Comparison of ENCODE assay signal across 7 mouse cellular contexts in genomic region chrX:38635638-38635931, GRCm38 (mm10). TPM values are rescaled to one million over a fixed set of nuclear protein-coding genes. Genes with fewer than 3 reads are reported as not detected.
DNase-seq lines count a peak whose midpoint lies in the region; ATAC-seq and TF ChIP-seq lines count a peak whose summit lies in the region.

No protein-coding gene starts in this region.

- H3K36me3 ChIP-seq in liver, adult 2 months (ENCODE audit: control insufficient read depth, insufficient read depth, low read length): peaks cover 4% of the 10 kb centered on the region; the same call in 1 of the 2 replicates
- no peaks in the 10 kb centered on the region for H3K36me3 ChIP-seq in limb, embryonic 11.5 days (ENCODE audit: control insufficient read depth, insufficient read depth, low read length)
- H3K36me3 ChIP-seq in neural tube, embryonic 15.5 days: 0 out of 2 replicates have a peak, but pooled peaks cover 2% of the 10 kb centered on the region

- no peaks in the 10 kb centered on the region for H3K27me3 ChIP-seq in liver, adult 2 months (ENCODE audit: control insufficient read depth, insufficient read depth, low read length)
- no peaks in the 10 kb centered on the region for H3K27me3 ChIP-seq in limb, embryonic 11.5 days (ENCODE audit: control insufficient read depth, insufficient read depth, low read length)
- H3K27me3 ChIP-seq in neural tube, embryonic 15.5 days (replicated peaks): no peaks in the 10 kb centered on the region

- peak overlapping the region; percentile 68; the same call in 1 of the 2 replicates for H3K4me3 ChIP-seq in liver, adult 2 months (ENCODE audit: insufficient read depth, low read depth, low read length)
- H3K4me3 ChIP-seq in limb, embryonic 11.5 days (ENCODE audit: low read depth, low read length): no peak overlapping the region
- H3K4me3 ChIP-seq in neural tube, embryonic 15.5 days (replicated peaks): peak overlapping the region; percentile 52

- peaks cover 2% of the 10 kb centered on the region; the same call in 1 of the 2 replicates for H3K4me1 ChIP-seq in liver, adult 2 months (ENCODE audit: control insufficient read depth, insufficient read depth, low read length)
- no peaks in the 10 kb centered on the region for H3K4me1 ChIP-seq in limb, embryonic 11.5 days (ENCODE audit: control insufficient read depth, insufficient read depth, low read length)
- H3K4me1 ChIP-seq in neural tube, embryonic 15.5 days: peaks cover 7% of the 10 kb centered on the region; the same call in 1 of the 2 replicates

- H3K9me3 ChIP-seq in limb, embryonic 11.5 days (ENCODE audit: control insufficient read depth, low read length): no peaks in the 10 kb centered on the region
- no peaks in the 10 kb centered on the region for H3K9me3 ChIP-seq in neural tube, embryonic 15.5 days (replicated peaks)

- H3K79me2 ChIP-seq in liver, adult 2 months (ENCODE audit: control insufficient read depth, insufficient read depth, low read length): peaks cover 2% of the 10 kb centered on the region; the same call in 1 of the 2 replicates

- peak overlapping the region; percentile 74 for H3K27ac ChIP-seq in liver, adult 2 months (replicated peaks; ENCODE audit: insufficient read depth, low read depth, low read length)
- no peak overlapping the region for H3K27ac ChIP-seq in limb, embryonic 11.5 days (replicated peaks; ENCODE audit: low read depth, low read length)
- peak overlapping the region; percentile 77 for H3K27ac ChIP-seq in neural tube, embryonic 15.5 days (replicated peaks)

- peak; percentile 28 for ATAC-seq in erythroid progenitor cell, adult 5-6 weeks (replicated peaks; ENCODE audit: low FRiP score, poor library complexity, severe bottlenecking)
- no peak; the same call in 1 of the 2 replicates for ATAC-seq in limb, embryonic 11.5 days (ENCODE audit: insufficient number of reproducible peaks, low FRiP score, low TSS enrichment, low read depth)
- ATAC-seq in neural tube, embryonic 15.5 days (ENCODE audit: low FRiP score): no peak

- no peak for TF ChIP-seq CTCF in liver, adult 2 months (IDR thresholded peaks at IDR 0.05; ENCODE audit: low read depth, low read length)

- no peak for TF ChIP-seq POLR2A in liver, adult 2 months (IDR thresholded peaks at IDR 0.05; ENCODE audit: extremely low read depth, insufficient read depth, low read length)

- peak overlapping the region; percentile 40; the same call in 1 of the 2 replicates for H3K4me2 ChIP-seq in limb, embryonic 11.5 days (ENCODE audit: low read depth, severe bottlenecking)
- peak overlapping the region; percentile 54 for H3K4me2 ChIP-seq in neural tube, embryonic 15.5 days

- peak; percentile 79 for DNase-seq in liver, adult 2 months (ENCODE audit: extremely low read depth, low read depth, low spot score)
- no peak for DNase-seq in liver
- no peak for DNase-seq in limb, embryonic 11.5 days (ENCODE audit: low spot score)
- DNase-seq in adrenal gland, adult (ENCODE audit: inconsistent age in 2 of 2, low spot score in 1 of 2): no peak
- no peak for DNase-seq in urinary bladder, postnatal 25 days (ENCODE audit: low spot score)

- no peak overlapping the region for H3K9ac ChIP-seq in liver, adult 2 months (ENCODE audit: low read depth, low read length)
- no peak overlapping the region for H3K9ac ChIP-seq in limb, embryonic 11.5 days (ENCODE audit: low read length)
- H3K9ac ChIP-seq in neural tube, embryonic 15.5 days (replicated peaks): peak overlapping the region; percentile 36; the same call in 1 of the 2 replicates

RNA-seq across cellular contexts. Expression of gene C1galt1c1, which starts 0.7 kb away (rescaled TPM):
- 33.7 and 35.4 TPM in 2 replicates for total RNA-seq in liver, adult 2 months (2014; rRNA removed)
- 4.3 and 5.1 TPM in 2 replicates for polyA plus RNA-seq in liver, adult 2 months (2012; rRNA removed)
- total RNA-seq in erythroid progenitor cell, adult 5-6 weeks (2015; ENCODE audit: low replicate concordance): 24.7 and 32.4 TPM in 2 replicates
- 13.0 and 18.3 TPM in 2 replicates for total RNA-seq in erythroid progenitor cell, adult 5-6 weeks (2017; ENCODE audit: low replicate concordance)
- polyA plus RNA-seq in limb, embryonic 11.5 days (2014; fragmentation: Nextera tagmentation; extraction: Ambion mirVana): 18.3 and 19.1 TPM in 2 replicates
- polyA plus RNA-seq in neural tube, embryonic 15.5 days (2015; fragmentation: Nextera tagmentation; extraction: Ambion mirVana): 33.5 and 34.2 TPM in 2 replicates

RNA-seq across cellular contexts. Expression of gene Mcts1, which starts 35.2 kb away (rescaled TPM):
- 31.5 and 37.3 TPM in 2 replicates for total RNA-seq in liver, adult 2 months (2014; rRNA removed)
- 8.2 and 10.5 TPM in 2 replicates for polyA plus RNA-seq in liver, adult 2 months (2012; rRNA removed)
- 17.2 and 35.0 TPM in 2 replicates for total RNA-seq in erythroid progenitor cell, adult 5-6 weeks (2015; ENCODE audit: low replicate concordance)
- 0.91 and 8.5 TPM in 2 replicates for total RNA-seq in erythroid progenitor cell, adult 5-6 weeks (2017; ENCODE audit: low replicate concordance)
- polyA plus RNA-seq in limb, embryonic 11.5 days (2014; fragmentation: Nextera tagmentation; extraction: Ambion mirVana): 71.2 and 83.2 TPM in 2 replicates
- 187 and 223 TPM in 2 replicates for polyA plus RNA-seq in neural tube, embryonic 15.5 days (2015; fragmentation: Nextera tagmentation; extraction: Ambion mirVana)

RNA-seq across cellular contexts. Expression of gene Cul4b, which starts 59.6 kb away (rescaled TPM):
- total RNA-seq in liver, adult 2 months (2014; rRNA removed): 17.0 and 17.9 TPM in 2 replicates
- polyA plus RNA-seq in liver, adult 2 months (2012; rRNA removed): 2.5 and 3.0 TPM in 2 replicates
- total RNA-seq in erythroid progenitor cell, adult 5-6 weeks (2015; ENCODE audit: low replicate concordance): 14.8 and 16.8 TPM in 2 replicates
- total RNA-seq in erythroid progenitor cell, adult 5-6 weeks (2017; ENCODE audit: low replicate concordance): 9.3 and 14.2 TPM in 2 replicates
- polyA plus RNA-seq in limb, embryonic 11.5 days (2014; fragmentation: Nextera tagmentation; extraction: Ambion mirVana): 63.0 and 63.6 TPM in 2 replicates
- 15.6 and 18.7 TPM in 2 replicates for polyA plus RNA-seq in neural tube, embryonic 15.5 days (2015; fragmentation: Nextera tagmentation; extraction: Ambion mirVana)
